In genomic region chr3:137547414-137547877, GRCm38 (mm10) we compare ENCODE assay signal across 8 mouse cellular contexts.
DNase-seq lines count a peak whose midpoint lies in the region; ATAC-seq and TF ChIP-seq lines count a peak whose summit lies in the region.

No protein-coding gene starts in this region.

- H3K4me2 ChIP-seq in embryonic facial prominence, embryonic 14.5 days (ENCODE audit: low read depth, low read length) = peak overlapping the region; percentile 46
- peak overlapping the region; percentile 46 for H3K4me2 ChIP-seq in hindbrain, embryonic 14.5 days (replicated peaks)
- H3K4me2 ChIP-seq in neural tube, embryonic 11.5 days (ENCODE audit: low read depth) = peak overlapping the region; percentile 46
- H3K4me2 ChIP-seq in liver, embryonic 12.5 days = no peak overlapping the region

- H3K36me3 ChIP-seq in heart, adult 2 months (ENCODE audit: control insufficient read depth, insufficient read depth, low read length) = no peaks in the 10 kb centered on the region
- H3K36me3 ChIP-seq in embryonic facial prominence, embryonic 14.5 days (ENCODE audit: control insufficient read depth, insufficient read depth, low read length) = no peaks in the 10 kb centered on the region
- H3K36me3 ChIP-seq in hindbrain, embryonic 14.5 days (replicated peaks; ENCODE audit: control insufficient read depth, insufficient read depth) = no peaks in the 10 kb centered on the region
- H3K36me3 ChIP-seq in neural tube, embryonic 11.5 days (ENCODE audit: control insufficient read depth, insufficient read depth, low read length) = no peaks in the 10 kb centered on the region
- H3K36me3 ChIP-seq in liver, embryonic 12.5 days = no peaks in the 10 kb centered on the region

- H3K79me2 ChIP-seq in heart, adult 2 months (replicated peaks; ENCODE audit: control insufficient read depth, insufficient read depth, low read length) = no peaks in the 10 kb centered on the region

- peak overlapping the region; percentile 65 for H3K27ac ChIP-seq in heart, adult 2 months
- peak overlapping the region; percentile 78 for H3K27ac ChIP-seq in embryonic facial prominence, embryonic 14.5 days (replicated peaks; ENCODE audit: low read depth, low read length)
- no peak overlapping the region for H3K27ac ChIP-seq in hindbrain, embryonic 14.5 days
- no peak overlapping the region for H3K27ac ChIP-seq in neural tube, embryonic 11.5 days (ENCODE audit: low read depth, low read length)
- no peak overlapping the region for H3K27ac ChIP-seq in liver, embryonic 12.5 days

- WGBS in heart, adult 2 months = 17% methylated on average over 12 of the region's 12 CpGs
- WGBS in embryonic facial prominence, embryonic 14.5 days = 7% methylated on average over 12 of the region's 12 CpGs
- WGBS in hindbrain, embryonic 14.5 days = 1% methylated on average over 12 of the region's 12 CpGs
- WGBS in neural tube, embryonic 11.5 days = under 1% methylated on average over 12 of the region's 12 CpGs
- WGBS in liver, embryonic 12.5 days (ENCODE audit: insufficient replicate concordance) = 13% methylated on average over 12 of the region's 12 CpGs

- no peak for TF ChIP-seq CTCF in heart, adult 2 months (IDR thresholded peaks at IDR 0.05)

- no peaks in the 10 kb centered on the region for H3K9me3 ChIP-seq in embryonic facial prominence, embryonic 14.5 days (ENCODE audit: control insufficient read depth, low read length)
- no peaks in the 10 kb centered on the region for H3K9me3 ChIP-seq in hindbrain, embryonic 14.5 days (ENCODE audit: control insufficient read depth, low read length)
- no peaks in the 10 kb centered on the region for H3K9me3 ChIP-seq in neural tube, embryonic 11.5 days (ENCODE audit: control insufficient read depth, low read length)
- H3K9me3 ChIP-seq in liver, embryonic 12.5 days (replicated peaks) = no peaks in the 10 kb centered on the region

- TF ChIP-seq EP300 in heart, adult 2 months (IDR thresholded peaks at IDR 0.05; ENCODE audit: insufficient read depth, low read depth, low read length) = no peak

- intact Hi-C loops in heart, adult 2 months (cut with DNase I) = no loop called here

- H3K9ac ChIP-seq in heart, adult 2 months (ENCODE audit: low read depth, low read length) = no peak overlapping the region
- H3K9ac ChIP-seq in embryonic facial prominence, embryonic 14.5 days (ENCODE audit: low read depth, low read length) = peak overlapping the region; percentile 31; the same call in 1 of the 2 replicates
- H3K9ac ChIP-seq in hindbrain, embryonic 14.5 days = 0 out of 2 replicates have a peak overlapping the region, but pooled peaks have one; percentile 7
- 0 out of 2 replicates have a peak overlapping the region, but pooled peaks have one; percentile 29 for H3K9ac ChIP-seq in neural tube, embryonic 11.5 days (ENCODE audit: low read length)
- H3K9ac ChIP-seq in liver, embryonic 12.5 days = no peak overlapping the region

- H3K4me3 ChIP-seq in heart, adult 2 months = no peak overlapping the region
- H3K4me3 ChIP-seq in embryonic facial prominence, embryonic 14.5 days (ENCODE audit: low read depth, low read length) = peak overlapping the region; percentile 13
- 0 out of 2 replicates have a peak overlapping the region, but pooled peaks have one; percentile 0 for H3K4me3 ChIP-seq in hindbrain, embryonic 14.5 days (replicated peaks; ENCODE audit: low read length)
- H3K4me3 ChIP-seq in neural tube, embryonic 11.5 days (ENCODE audit: low read depth, low read length) = peak overlapping the region; percentile 0; the same call in 1 of the 2 replicates
- no peak overlapping the region for H3K4me3 ChIP-seq in liver, embryonic 12.5 days

- TF ChIP-seq POLR2A in heart, adult 2 months (IDR thresholded peaks at IDR 0.05; ENCODE audit: insufficient read depth, low read depth, low read length) = no peak

- ATAC-seq in embryonic facial prominence, embryonic 14.5 days (ENCODE audit: low read depth) = peak; percentile 50; the same call in 1 of the 2 replicates
- ATAC-seq in hindbrain, embryonic 14.5 days (ENCODE audit: low FRiP score) = peak; percentile 70
- peak; percentile 90 for ATAC-seq in neural tube, embryonic 11.5 days (ENCODE audit: insufficient read depth, low FRiP score, low TSS enrichment)
- no peak for ATAC-seq in inflammation-experienced regulatory T-cells, adult 6 months
- no peak for ATAC-seq in liver, embryonic 12.5 days

- no peak for DNase-seq in heart, adult 2 months
- no peak for DNase-seq in heart, adult 11 months
- peak; percentile 92 for DNase-seq in R1 (ENCODE audit: low read depth, low spot score)
- peak; percentile 56 for DNase-seq in embryonic facial prominence, embryonic 14.5 days (ENCODE audit: low spot score)
- DNase-seq in hindbrain, embryonic 14.5 days (ENCODE audit: low spot score) = peak; percentile 61
- DNase-seq in neural tube, embryonic 11.5 days (ENCODE audit: low spot score) = peak; percentile 81

- no peaks in the 10 kb centered on the region for H3K4me1 ChIP-seq in heart, adult 2 months (ENCODE audit: control insufficient read depth, insufficient read depth, low read length)
- peaks cover 13% of the 10 kb centered on the region for H3K4me1 ChIP-seq in embryonic facial prominence, embryonic 14.5 days (ENCODE audit: control insufficient read depth, insufficient read depth, low read length)
- H3K4me1 ChIP-seq in hindbrain, embryonic 14.5 days (replicated peaks; ENCODE audit: control insufficient read depth, insufficient read depth, low read length) = peaks cover 10% of the 10 kb centered on the region; the same call in 1 of the 2 replicates
- peaks cover 7% of the 10 kb centered on the region; the same call in 1 of the 2 replicates for H3K4me1 ChIP-seq in neural tube, embryonic 11.5 days (ENCODE audit: control insufficient read depth, insufficient read depth, low read length)
- H3K4me1 ChIP-seq in liver, embryonic 12.5 days = no peaks in the 10 kb centered on the region

- no peaks in the 10 kb centered on the region for H3K27me3 ChIP-seq in heart, adult 2 months (ENCODE audit: control insufficient read depth, insufficient read depth, low read length)
- no peaks in the 10 kb centered on the region for H3K27me3 ChIP-seq in embryonic facial prominence, embryonic 14.5 days (replicated peaks; ENCODE audit: control insufficient read depth, insufficient read depth, low read length)
- H3K27me3 ChIP-seq in hindbrain, embryonic 14.5 days (ENCODE audit: control insufficient read depth, insufficient read depth, low read length) = peaks cover 23% of the 10 kb centered on the region
- H3K27me3 ChIP-seq in neural tube, embryonic 11.5 days (ENCODE audit: control insufficient read depth, insufficient read depth, low read length) = no peaks in the 10 kb centered on the region
- no peaks in the 10 kb centered on the region for H3K27me3 ChIP-seq in liver, embryonic 12.5 days (replicated peaks)

Comparison
In these comparisons a context has a peak if more than half of its experiments do, and no peak if none do; other contexts are left out.
1. DNase-seq: peak in R1 (single experiment), embryonic facial prominence, embryonic 14.5 days (single experiment), hindbrain, embryonic 14.5 days (single experiment) and neural tube, embryonic 11.5 days (single experiment); none in heart, adult 2 months (0 of 2) and heart, adult 11 months (single experiment).
2. H3K27ac ChIP-seq: peak in heart, adult 2 months (single experiment) and embryonic facial prominence, embryonic 14.5 days (single experiment); none in hindbrain, embryonic 14.5 days (single experiment), neural tube, embryonic 11.5 days (single experiment) and liver, embryonic 12.5 days (single experiment).
3. H3K4me3 ChIP-seq: peak in embryonic facial prominence, embryonic 14.5 days (single experiment), hindbrain, embryonic 14.5 days (single experiment) and neural tube, embryonic 11.5 days (single experiment); none in heart, adult 2 months (single experiment) and liver, embryonic 12.5 days (single experiment).
4. H3K9ac ChIP-seq: peak in embryonic facial prominence, embryonic 14.5 days (single experiment), hindbrain, embryonic 14.5 days (single experiment) and neural tube, embryonic 11.5 days (single experiment); none in heart, adult 2 months (single experiment) and liver, embryonic 12.5 days (single experiment).
5. ATAC-seq: peak in embryonic facial prominence, embryonic 14.5 days (single experiment), hindbrain, embryonic 14.5 days (single experiment) and neural tube, embryonic 11.5 days (single experiment); none in inflammation-experienced regulatory T-cells, adult 6 months (single experiment) and liver, embryonic 12.5 days (single experiment).